Mouse (Mus musculus) forebrain, embryonic 15.5 days (tissue): ENCODE data around the gene Ntn1. TPM values are rescaled to one million over a fixed set of nuclear protein-coding genes. Genes with fewer than 3 reads are reported as not detected.

Experiments used
- ATAC-seq: fragments of 200-750 bp; cut with Nextera tagmentation; replicated peaks from 2 replicates; pipeline ENCODE4 v1.8.0; 2017; ENCODE audit warnings: mild to moderate bottlenecking, moderate TSS enrichment, moderate library complexity
- H3K27ac ChIP-seq: fragments of 300-500 bp; sonication (generic); replicated peaks from 2 replicates; pipeline ENCODE4 v1.5.1; 2015; ENCODE audit warnings: mild to moderate bottlenecking, inconsistent platforms
- H3K27me3 ChIP-seq: fragments of 300-500 bp; sonication (generic); 2 replicates; pipeline ENCODE4 v1.6.1; 2015; ENCODE audit warnings: inconsistent platforms
- H3K36me3 ChIP-seq: fragments of 300-500 bp; sonication (generic); 2 replicates; pipeline ENCODE4 v1.6.1; 2015; ENCODE audit warnings: mild to moderate bottlenecking, inconsistent platforms
- H3K4me1 ChIP-seq: fragments of 300-500 bp; sonication (generic); 2 replicates; pipeline ENCODE4 v1.6.1; 2015; ENCODE audit warnings: inconsistent platforms
- H3K4me2 ChIP-seq: fragments of 300-500 bp; sonication (generic); replicated peaks from 2 replicates; pipeline ENCODE4 v1.6.1; 2015; ENCODE audit warnings: mild to moderate bottlenecking, inconsistent platforms
- H3K4me3 ChIP-seq: fragments of 300-500 bp; sonication (generic); 2 replicates; pipeline ENCODE4 v1.5.1; 2015; ENCODE audit warnings: mild to moderate bottlenecking, inconsistent platforms
- H3K9ac ChIP-seq: fragments of 300-500 bp; sonication (generic); replicated peaks from 2 replicates; pipeline ENCODE4 v1.6.1; 2015; ENCODE audit warnings: mild to moderate bottlenecking, inconsistent platforms
- H3K9me3 ChIP-seq: fragments of 300-500 bp; sonication (generic); 2 replicates; pipeline ENCODE4 v1.6.1; 2016; ENCODE audit warnings: inconsistent platforms
- WGBS: fragments of 180-500 bp; shearing (Covaris S2); methylation state at CpG from one replicate; pipeline ENCODE4 v1.1.7; 2015; ENCODE audit warnings: mixed read lengths; 5-methylcytosine and 5-hydroxymethylcytosine counted together
- polyA plus RNA-seq: library from polyadenylated mRNA; unstranded; fragments of >200 nt; fragmentation: Nextera tagmentation; extraction: Ambion mirVana; gene quantifications from 2 replicates; pipeline ENCODE4 v1.2.1, GENCODE M21; 2015

Ntn1 gene
- polyA plus RNA-seq, 1 experiment from 2014 or later: 8.1 TPM

DNA sequence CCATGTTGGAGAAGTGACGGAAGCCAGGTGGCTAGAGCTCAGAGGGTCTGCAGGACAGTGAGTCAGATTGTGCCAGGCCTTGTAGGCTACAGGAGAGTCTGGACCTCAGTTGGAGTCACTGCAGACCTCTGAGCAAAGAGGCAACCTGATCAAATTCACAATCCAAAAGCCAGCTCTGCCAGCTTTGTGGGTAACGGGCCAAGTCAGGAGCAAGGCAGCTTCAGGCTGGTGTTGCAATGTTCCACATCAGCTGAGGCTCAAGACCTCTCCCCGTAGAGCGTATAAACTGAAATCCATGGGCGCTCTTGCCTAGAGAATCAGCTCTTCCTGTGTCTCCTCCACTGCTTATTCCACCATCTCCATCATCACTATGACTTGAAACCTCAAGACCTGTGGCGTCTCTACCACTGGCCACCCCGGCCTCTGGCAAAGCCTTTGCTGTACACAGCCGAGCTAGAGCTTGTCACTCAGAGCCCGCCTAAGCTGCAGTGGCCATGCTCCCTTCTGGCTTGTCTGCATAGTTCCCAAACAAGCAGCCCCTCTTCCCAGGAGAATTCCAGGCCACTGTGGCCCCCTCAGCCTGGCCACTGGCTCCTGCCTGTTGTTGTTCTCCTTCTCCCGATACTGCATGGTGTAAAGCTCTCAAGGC lies 198.7 kb downstream of the Ntn1 start:
- 79% methylated on average over 10 of the region's 10 CpGs for WGBS
- Histone ChIP-seq H3K27me3 (no peaks in the 10 kb centered on the region), H3K9me3 (no peaks in the 10 kb centered on the region), H3K36me3 (no peaks in the 10 kb centered on the region), H3K9ac (no peak overlapping the region), H3K4me3 (no peak overlapping the region), H3K27ac (no peak overlapping the region), H3K4me2 (no peak overlapping the region), H3K4me1 (peaks cover 13% of the 10 kb centered on the region)
- no peak for ATAC-seq

DNA sequence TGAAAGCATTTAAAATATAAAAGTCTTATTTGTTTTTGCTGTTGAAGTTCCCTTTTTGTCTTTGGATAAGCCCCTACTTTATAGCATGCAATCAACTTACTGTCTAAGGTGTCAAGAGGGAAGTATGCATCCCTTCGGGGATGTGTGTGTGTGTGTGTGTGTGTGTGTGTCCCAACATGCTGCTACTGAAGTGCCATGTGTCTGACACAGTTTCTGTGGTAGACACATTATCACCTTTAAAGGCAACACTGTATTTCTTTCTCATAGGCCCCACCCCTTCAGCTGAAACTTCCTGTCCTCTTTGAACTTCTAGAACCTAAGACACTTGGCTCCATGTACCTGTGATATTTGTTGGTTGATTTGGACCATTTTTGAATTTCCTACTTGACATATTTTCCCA lies 199.6 kb downstream of the Ntn1 start:
- Histone ChIP-seq H3K36me3 (no peaks in the 10 kb centered on the region), H3K27ac (no peak overlapping the region), H3K4me1 (peaks cover 13% of the 10 kb centered on the region), H3K27me3 (no peaks in the 10 kb centered on the region), H3K9ac (no peak overlapping the region), H3K9me3 (no peaks in the 10 kb centered on the region), H3K4me3 (no peak overlapping the region), H3K4me2 (no peak overlapping the region)
- WGBS: 79% methylated on average over 1 of the region's 1 CpGs
- ATAC-seq: no peak

DNA sequence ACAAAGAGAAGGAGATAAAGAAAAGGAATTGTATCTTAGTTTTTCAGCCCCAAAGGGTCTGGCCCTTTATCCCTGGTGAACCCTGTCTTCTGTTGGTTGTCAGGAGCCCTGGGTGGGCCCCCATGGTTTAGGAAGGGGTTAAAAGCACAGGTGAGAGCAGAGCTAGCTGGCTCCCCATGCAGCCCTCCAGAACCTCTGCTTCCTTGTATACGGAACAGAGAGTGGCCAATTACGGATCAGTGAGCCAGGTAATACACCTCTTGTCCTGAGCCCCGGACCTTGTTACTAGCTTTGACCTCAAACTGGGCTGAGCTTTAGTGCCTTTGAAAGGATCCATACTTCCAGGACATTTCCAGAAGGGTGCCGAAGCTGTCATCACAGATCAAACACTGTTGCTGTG lies 200.1 kb downstream of the Ntn1 start:
- 85% methylated on average over 4 of the region's 4 CpGs for WGBS
- Histone ChIP-seq H3K9me3 (no peaks in the 10 kb centered on the region), H3K4me3 (no peak overlapping the region), H3K27me3 (no peaks in the 10 kb centered on the region), H3K36me3 (no peaks in the 10 kb centered on the region), H3K4me1 (peaks cover 13% of the 10 kb centered on the region), H3K27ac (no peak overlapping the region), H3K4me2 (no peak overlapping the region), H3K9ac (no peak overlapping the region)
- ATAC-seq: no peak

DNA sequence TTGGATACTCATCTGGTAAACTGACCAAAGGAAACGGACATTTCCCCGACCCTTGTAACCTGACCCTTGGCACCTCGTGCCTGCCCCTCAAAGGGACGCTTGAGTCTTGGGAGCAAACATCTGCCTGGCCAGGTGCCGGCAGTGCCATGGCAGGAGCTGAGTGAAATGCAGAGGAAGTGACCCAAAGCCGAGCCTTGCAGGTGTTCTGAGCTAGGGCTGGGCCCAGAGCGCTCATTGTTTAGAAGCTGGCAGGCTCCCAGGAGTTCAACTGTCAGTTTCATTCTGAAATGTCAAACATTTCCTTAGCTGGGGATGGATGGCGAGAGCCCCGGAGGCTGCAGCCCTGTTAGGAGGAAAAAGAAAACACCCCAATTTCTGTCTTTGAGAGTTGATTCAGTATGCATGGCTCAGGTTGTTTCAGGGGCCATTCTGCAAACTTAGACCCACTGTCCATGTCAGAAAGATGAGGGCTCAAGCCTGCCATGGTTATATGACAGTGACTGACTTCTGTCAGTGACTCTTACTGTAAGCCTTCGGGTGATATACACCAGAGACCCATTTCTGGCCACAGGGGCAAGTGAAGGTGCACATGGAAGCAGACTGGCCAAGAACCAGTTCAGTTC lies 200.7 kb downstream of the Ntn1 start:
- H3K4me1 ChIP-seq: peaks cover 15% of the 10 kb centered on the region
- no peaks in the 10 kb centered on the region for H3K36me3 ChIP-seq
- no peak overlapping the region for H3K4me3 ChIP-seq
- no peaks in the 10 kb centered on the region for H3K27me3 ChIP-seq
- H3K4me2 ChIP-seq: no peak overlapping the region
- no peak overlapping the region for H3K9ac ChIP-seq
- no peak overlapping the region for H3K27ac ChIP-seq
- 36% methylated on average over 10 of the region's 10 CpGs for WGBS
- no peaks in the 10 kb centered on the region for H3K9me3 ChIP-seq
- no peak for ATAC-seq

DNA sequence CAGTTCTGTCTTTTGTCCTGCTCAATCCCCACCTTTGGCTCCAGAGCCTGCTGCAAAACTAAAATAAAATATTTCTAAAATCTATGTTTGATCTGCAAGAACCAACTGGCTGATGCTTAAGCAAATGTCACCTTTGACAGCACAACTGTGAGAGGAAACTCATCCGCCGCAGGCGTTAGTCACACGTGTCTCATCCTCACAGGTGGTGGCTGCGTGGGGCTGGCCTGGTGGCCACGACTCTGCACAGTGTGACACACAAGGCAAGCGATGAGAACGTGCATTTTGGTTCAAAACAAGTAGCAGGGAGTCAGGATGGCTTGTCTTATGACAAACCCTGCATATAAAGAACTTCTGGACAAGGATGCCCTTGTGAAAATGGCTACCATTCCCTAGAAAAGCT lies 201.5 kb downstream of the Ntn1 start:
- no peak overlapping the region for H3K27ac ChIP-seq
- H3K36me3 ChIP-seq: no peaks in the 10 kb centered on the region
- 76% methylated on average over 8 of the region's 8 CpGs for WGBS

DNA sequence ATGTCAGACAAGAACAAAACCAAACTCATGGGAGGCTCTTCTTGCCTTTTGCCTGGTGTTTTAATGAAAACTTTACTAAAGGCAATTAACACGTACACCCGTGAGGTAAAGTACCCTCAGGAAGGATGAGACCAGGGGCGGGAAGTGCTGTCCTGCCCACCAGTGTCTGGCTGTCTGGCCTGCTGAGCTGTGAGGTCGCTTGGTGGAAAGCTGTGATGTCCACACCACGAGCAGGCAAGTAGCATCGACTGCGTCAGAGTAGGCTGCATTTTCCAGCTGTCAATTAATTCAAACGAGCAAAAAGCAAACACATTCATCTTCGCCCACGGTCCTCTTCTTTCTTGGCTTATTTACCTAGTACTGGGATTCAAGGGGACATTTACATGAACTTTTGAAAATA lies 201.9 kb downstream of the Ntn1 start:
- no peak for ATAC-seq
- H3K9me3 ChIP-seq: no peaks in the 10 kb centered on the region
- H3K4me3 ChIP-seq: no peak overlapping the region
- no peak overlapping the region for H3K27ac ChIP-seq
- peaks cover 16% of the 10 kb centered on the region for H3K4me1 ChIP-seq
- no peak overlapping the region for H3K9ac ChIP-seq
- no peaks in the 10 kb centered on the region for H3K27me3 ChIP-seq
- H3K4me2 ChIP-seq: no peak overlapping the region
- 62% methylated on average over 10 of the region's 10 CpGs for WGBS
- H3K36me3 ChIP-seq: no peaks in the 10 kb centered on the region

More for the DNA sequence above, 201.5 kb downstream of the Ntn1 start:
- no peak for ATAC-seq
- no peaks in the 10 kb centered on the region for H3K27me3 ChIP-seq
- no peak overlapping the region for H3K4me3 ChIP-seq
- H3K4me1 ChIP-seq: peaks cover 16% of the 10 kb centered on the region
- no peaks in the 10 kb centered on the region for H3K9me3 ChIP-seq
- no peak overlapping the region for H3K4me2 ChIP-seq
- H3K9ac ChIP-seq: no peak overlapping the region

DNA sequence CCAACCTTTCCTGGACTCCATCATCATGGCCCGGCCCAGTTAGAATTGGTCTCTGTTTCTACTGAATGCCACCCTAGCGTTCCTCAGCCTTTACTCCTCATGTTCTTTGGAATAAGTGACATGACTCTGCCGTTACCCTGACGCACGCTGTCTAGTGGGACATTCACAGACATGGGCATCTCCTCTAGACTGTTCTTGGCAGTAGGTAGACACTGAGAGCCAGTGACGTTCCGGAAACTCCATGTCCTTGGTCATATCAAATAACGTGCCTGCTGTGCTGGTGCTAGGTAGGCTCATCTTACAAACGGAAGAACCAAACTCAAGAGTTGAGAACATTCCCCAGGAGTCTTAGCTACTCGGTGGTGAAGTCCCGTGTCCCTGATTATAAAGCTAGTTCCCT lies 203.2 kb downstream of the Ntn1 start:
- Histone ChIP-seq H3K27ac (no peak overlapping the region), H3K9me3 (no peaks in the 10 kb centered on the region), H3K4me1 (peaks cover 16% of the 10 kb centered on the region)

DNA sequence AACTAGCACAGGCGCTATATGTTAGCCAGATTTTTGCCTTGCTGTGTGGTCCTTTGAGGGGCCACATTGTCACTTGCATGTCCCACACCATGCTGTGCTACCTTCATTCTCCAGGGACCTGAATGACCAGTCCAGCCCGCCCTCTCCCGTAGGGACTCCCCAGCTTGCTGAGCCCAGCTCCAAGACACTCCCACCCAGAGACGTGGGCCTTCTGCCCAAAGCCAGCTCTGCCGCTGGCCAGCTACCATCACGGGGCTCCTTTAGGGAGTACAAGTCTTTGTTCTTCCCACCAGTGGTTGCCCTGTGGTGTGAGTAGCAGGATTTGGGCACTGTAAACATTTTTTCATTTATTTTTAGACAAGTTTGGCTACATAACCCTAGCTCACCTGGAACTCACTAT lies 204.1 kb downstream of the Ntn1 start:
- Histone ChIP-seq H3K4me3 (no peak overlapping the region), H3K9me3 (no peaks in the 10 kb centered on the region), H3K27me3 (no peaks in the 10 kb centered on the region), H3K36me3 (no peaks in the 10 kb centered on the region), H3K4me1 (peaks cover 13% of the 10 kb centered on the region), H3K27ac (no peak overlapping the region), H3K4me2 (no peak overlapping the region), H3K9ac (no peak overlapping the region)
- 54% methylated on average over 6 of the region's 6 CpGs for WGBS
- no peak for ATAC-seq

More for the DNA sequence above, 203.2 kb downstream of the Ntn1 start:
- ATAC-seq: no peak
- no peaks in the 10 kb centered on the region for H3K36me3 ChIP-seq
- H3K9ac ChIP-seq: no peak overlapping the region
- H3K27me3 ChIP-seq: no peaks in the 10 kb centered on the region
- WGBS: 93% methylated on average over 11 of the region's 11 CpGs
- no peak overlapping the region for H3K4me2 ChIP-seq
- H3K4me3 ChIP-seq: no peak overlapping the region

DNA sequence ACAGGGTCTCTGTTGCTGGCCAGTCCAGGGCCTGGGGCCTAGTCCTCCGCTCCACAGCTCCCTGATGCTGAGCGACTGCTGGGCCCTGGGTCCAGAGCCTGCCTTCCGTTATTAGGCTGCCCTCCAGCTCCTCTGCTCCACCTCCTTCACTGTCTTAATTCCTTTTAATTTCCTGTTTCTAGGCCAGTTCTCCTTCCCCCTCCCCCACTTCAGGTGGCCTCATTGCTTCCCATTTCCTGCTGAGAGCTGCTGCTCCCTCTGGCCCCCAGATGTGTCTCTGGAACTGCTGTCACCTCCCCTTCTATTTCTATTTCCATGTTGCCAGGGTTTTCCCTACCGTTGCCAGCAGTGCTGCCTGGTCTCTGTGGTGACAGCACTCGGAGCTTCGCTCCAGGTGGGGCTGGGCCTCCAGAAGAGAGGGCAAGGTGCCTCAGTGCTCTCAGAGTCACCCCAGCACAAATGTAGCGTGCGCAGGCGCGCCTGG lies 204.9 kb downstream of the Ntn1 start:
- H3K4me2 ChIP-seq: no peak overlapping the region
- H3K4me3 ChIP-seq: no peak overlapping the region
- no peaks in the 10 kb centered on the region for H3K9me3 ChIP-seq
- peaks cover 13% of the 10 kb centered on the region for H3K4me1 ChIP-seq
- H3K9ac ChIP-seq: no peak overlapping the region
- 64% methylated on average over 10 of the region's 10 CpGs for WGBS
- ATAC-seq: no peak
- no peaks in the 10 kb centered on the region for H3K27me3 ChIP-seq
- H3K27ac ChIP-seq: no peak overlapping the region
- H3K36me3 ChIP-seq: no peaks in the 10 kb centered on the region

DNA sequence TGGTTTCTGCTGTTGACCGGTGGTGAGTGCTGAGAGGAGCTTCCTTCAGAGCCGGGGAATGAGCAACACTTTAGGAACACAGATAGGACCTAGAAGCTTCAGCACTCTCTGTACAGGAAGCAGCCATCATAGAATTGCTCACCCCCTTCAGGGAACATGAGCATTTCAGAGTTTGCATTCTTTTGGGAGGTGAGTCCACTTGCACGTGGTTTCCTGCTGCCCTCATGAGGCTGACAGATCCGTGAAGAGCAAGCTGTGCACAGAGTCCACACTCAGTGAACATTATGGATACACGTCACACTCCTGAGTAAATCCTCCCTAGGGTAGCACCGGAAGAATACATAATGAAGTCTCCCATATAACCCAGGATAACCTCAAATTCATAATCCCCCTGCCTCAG lies 205.5 kb downstream of the Ntn1 start:
- H3K4me1 ChIP-seq: peaks cover 13% of the 10 kb centered on the region
- H3K4me2 ChIP-seq: no peak overlapping the region
- 68% methylated on average over 6 of the region's 6 CpGs for WGBS
- ATAC-seq: no peak
- no peaks in the 10 kb centered on the region for H3K9me3 ChIP-seq
- no peak overlapping the region for H3K9ac ChIP-seq
- H3K27ac ChIP-seq: no peak overlapping the region
- no peaks in the 10 kb centered on the region for H3K27me3 ChIP-seq
- H3K36me3 ChIP-seq: no peaks in the 10 kb centered on the region
- no peak overlapping the region for H3K4me3 ChIP-seq

DNA sequence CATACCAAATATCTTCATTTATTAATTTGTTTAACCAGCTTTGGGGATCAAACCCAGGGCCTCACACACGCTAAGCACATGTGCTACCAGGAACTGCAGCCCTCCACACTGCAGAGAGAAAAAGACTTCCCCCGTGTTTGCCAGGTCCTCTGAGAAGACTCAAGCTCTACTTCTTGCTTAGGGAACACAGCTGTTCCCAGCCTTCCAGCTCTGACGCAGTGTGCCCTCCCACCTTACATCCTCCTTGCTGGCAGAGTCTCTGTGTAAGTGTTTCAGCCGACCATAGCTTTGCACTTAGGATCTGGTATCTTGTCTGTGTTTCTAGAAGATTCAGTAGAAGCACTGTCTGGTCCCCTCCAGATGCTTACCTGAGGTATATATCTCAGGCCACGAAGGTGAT lies 209.8 kb downstream of the Ntn1 start:
- Histone ChIP-seq H3K27ac (no peak overlapping the region), H3K27me3 (no peaks in the 10 kb centered on the region), H3K4me2 (no peak overlapping the region), H3K9me3 (no peaks in the 10 kb centered on the region), H3K9ac (no peak overlapping the region), H3K4me1 (0 out of 2 replicates have a peak, but pooled peaks cover 3% of the 10 kb centered on the region), H3K4me3 (no peak overlapping the region), H3K36me3 (no peaks in the 10 kb centered on the region)
- 89% methylated on average over 5 of the region's 5 CpGs for WGBS
- ATAC-seq: no peak

DNA sequence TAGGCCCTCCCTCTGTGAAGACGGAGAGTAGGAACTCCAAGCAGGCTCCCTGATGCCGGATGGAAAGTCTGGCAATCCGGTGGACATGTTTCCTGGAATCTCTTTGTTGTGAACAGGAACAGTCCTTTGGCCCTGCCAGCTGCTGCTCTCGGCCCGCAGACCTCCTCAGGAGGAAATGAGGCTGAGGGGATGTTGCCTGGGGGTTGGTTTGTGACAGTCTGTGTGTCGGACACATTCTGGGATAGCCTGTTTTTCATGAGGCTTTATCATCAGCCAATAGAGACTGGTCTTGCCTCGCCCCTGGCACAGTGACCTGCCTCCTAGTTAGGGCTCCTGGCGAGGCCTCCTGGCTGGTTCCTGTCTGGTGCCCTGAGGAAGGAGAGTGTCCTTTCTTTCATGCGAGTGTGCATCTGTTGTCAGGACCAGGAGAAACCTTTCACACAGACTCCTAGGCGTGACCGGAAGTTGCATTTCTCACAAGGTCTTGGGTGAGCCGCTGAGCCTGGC lies 211.9 kb downstream of the Ntn1 start:
- Histone ChIP-seq H3K27me3 (no peaks in the 10 kb centered on the region), H3K4me1 (no peaks in the 10 kb centered on the region), H3K4me3 (no peak overlapping the region), H3K36me3 (no peaks in the 10 kb centered on the region), H3K9ac (no peak overlapping the region), H3K9me3 (no peaks in the 10 kb centered on the region), H3K27ac (no peak overlapping the region), H3K4me2 (no peak overlapping the region)
- no peak for ATAC-seq
- 75% methylated on average over 12 of the region's 12 CpGs for WGBS
